Mouse (Mus musculus) T-helper 2 cell (primary cell): ENCODE data around the gene Myh2.

Experiments used
- in situ Hi-C: fragments of 300-600 bp; cut with MboI, MseI; formaldehyde crosslinking; loops from one replicate; pipeline ENCODE4 v1.15.1; 2025; ENCODE audit warnings: high pct_unique_total_duplicates

Myh2 gene

DNA sequence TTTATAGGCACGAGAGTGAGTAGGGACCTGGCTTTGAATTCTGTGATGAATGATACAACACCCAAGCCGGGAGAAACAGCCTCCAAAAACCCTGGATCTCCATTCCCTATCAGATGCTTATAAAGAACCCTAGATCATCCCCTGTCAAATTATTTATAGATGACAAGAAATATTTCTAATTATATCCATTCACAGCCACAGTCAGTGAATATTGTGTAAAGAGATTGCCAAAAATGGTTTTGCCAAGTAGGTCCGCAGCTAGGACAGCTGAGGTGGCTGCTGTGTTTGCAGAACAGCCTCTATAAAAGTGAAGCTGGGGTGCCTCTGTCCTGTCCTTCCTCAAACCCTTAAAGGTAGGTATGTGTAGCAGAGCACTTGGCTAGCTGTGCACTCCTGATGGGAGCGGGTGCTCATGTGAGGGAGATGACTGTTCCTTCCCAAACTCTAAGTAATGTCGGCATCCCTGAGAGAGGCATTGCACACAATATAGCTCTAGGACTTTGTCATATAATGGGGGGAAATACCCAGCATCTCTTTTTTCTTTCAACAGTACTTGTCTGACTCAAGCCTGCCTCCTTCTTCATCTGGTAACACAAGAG, 66.8 kb downstream of the Myh2 start, which contains the start of gene Myh4:
TSS of gene Myh4 (plus strand) at position 549 of the 599 bp plus-strand sequence.
- in situ Hi-C loops: no loop called here

DNA sequence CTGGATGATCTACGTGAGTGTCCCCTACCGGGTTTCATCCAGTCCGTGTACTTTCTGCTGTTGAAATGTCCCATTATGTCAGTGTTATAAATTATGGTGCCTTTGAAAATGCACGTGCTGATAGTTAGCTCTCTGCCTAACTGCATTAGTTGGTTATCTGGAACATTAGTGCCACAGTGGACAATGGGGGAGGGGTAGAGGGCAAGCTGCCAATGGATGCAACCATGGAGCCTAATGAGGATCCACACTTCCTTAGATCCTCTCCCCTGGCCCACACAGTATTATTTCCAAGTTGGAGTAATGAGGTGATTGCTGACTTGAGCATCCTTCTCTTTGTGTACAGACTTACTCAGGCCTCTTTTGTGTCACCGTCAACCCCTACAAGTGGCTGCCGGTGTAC, 70.2 kb downstream of the Myh2 start:
- in situ Hi-C loops: no loop called here
